Mouse (Mus musculus): Measurements from ENCODE around the gene Cnih3. TPM values are rescaled to one million over a fixed set of nuclear protein-coding genes. Genes with fewer than 3 reads are reported as not detected.

The Cnih3 gene
- polyA plus RNA-seq, 1 experiment from 2014 or later: 0.13 TPM

- Histone ChIP-seq H3K9me3 (replicated peaks; ENCODE audit: low read length) (no peaks in the 10 kb centered on the region), H3K4me3 (replicated peaks; ENCODE audit: low read depth, low read length) (no peak overlapping the region), H3K9ac (ENCODE audit: low read depth, low read length) (no peak overlapping the region), H3K36me3 (ENCODE audit: insufficient read depth, low read length) (no peaks in the 10 kb centered on the region), H3K4me1 (replicated peaks; ENCODE audit: insufficient read depth, low read length) (no peaks in the 10 kb centered on the region), H3K27me3 (ENCODE audit: insufficient read depth, low read length) (no peaks in the 10 kb centered on the region), H3K27ac (no peak overlapping the region), H3K4me2 (ENCODE audit: low read length) (no peak overlapping the region)
- TF ChIP-seq CTCF (IDR thresholded peaks at IDR 0.05; ENCODE audit: low read depth): no peak
- WGBS: 68% methylated on average over 9 of the region's 9 CpGs
- DNase-seq (ENCODE audit: low spot score): no peak
- no peak for ATAC-seq (replicated peaks; ENCODE audit: low FRiP score, low read depth)
These were observed 22.4 kb downstream of the Cnih3 start for GRCm38 (mm10) chr1:181374627-181375374.

- TF ChIP-seq CTCF (IDR thresholded peaks at IDR 0.05; ENCODE audit: low read depth): no peak
- Histone ChIP-seq H3K4me3 (replicated peaks; ENCODE audit: low read depth, low read length) (no peak overlapping the region), H3K27me3 (ENCODE audit: insufficient read depth, low read length) (no peaks in the 10 kb centered on the region), H3K36me3 (ENCODE audit: insufficient read depth, low read length) (no peaks in the 10 kb centered on the region), H3K4me1 (replicated peaks; ENCODE audit: insufficient read depth, low read length) (no peaks in the 10 kb centered on the region), H3K27ac (no peak overlapping the region), H3K9me3 (replicated peaks; ENCODE audit: low read length) (no peaks in the 10 kb centered on the region), H3K9ac (ENCODE audit: low read depth, low read length) (no peak overlapping the region), H3K4me2 (ENCODE audit: low read length) (no peak overlapping the region)
- DNase-seq (ENCODE audit: low spot score) (no peak), ATAC-seq (replicated peaks; ENCODE audit: low FRiP score, low read depth) (no peak)
- 61% methylated on average over 8 of the region's 8 CpGs for WGBS
These were observed 24.0 kb downstream of the Cnih3 start for GRCm38 (mm10) chr1:181376431-181376830.

- Histone ChIP-seq H3K4me3 (replicated peaks; ENCODE audit: low read depth, low read length) (no peak overlapping the region), H3K9me3 (replicated peaks; ENCODE audit: low read length) (no peaks in the 10 kb centered on the region), H3K27ac (no peak overlapping the region), H3K4me2 (ENCODE audit: low read length) (no peak overlapping the region), H3K4me1 (replicated peaks; ENCODE audit: insufficient read depth, low read length) (no peaks in the 10 kb centered on the region), H3K9ac (ENCODE audit: low read depth, low read length) (no peak overlapping the region), H3K36me3 (ENCODE audit: insufficient read depth, low read length) (no peaks in the 10 kb centered on the region), H3K27me3 (ENCODE audit: insufficient read depth, low read length) (no peaks in the 10 kb centered on the region)
- 31% methylated on average over 8 of the region's 8 CpGs for WGBS
- peak; percentile 57 for DNase-seq (ENCODE audit: low spot score)
- peak; percentile 84 for TF ChIP-seq CTCF (IDR thresholded peaks at IDR 0.05; ENCODE audit: low read depth)
- ATAC-seq (replicated peaks; ENCODE audit: low FRiP score, low read depth): no peak
These were observed 27.2 kb downstream of the Cnih3 start for GRCm38 (mm10) chr1:181379664-181380063.

GRCm38 (mm10) chr1:181381410-181382010 is 29.1 kb downstream of the Cnih3 start:
- H3K27ac ChIP-seq: no peak overlapping the region
- H3K4me2 ChIP-seq (ENCODE audit: low read length): no peak overlapping the region
- WGBS: 80% methylated on average over 12 of the region's 12 CpGs
- ATAC-seq (replicated peaks; ENCODE audit: low FRiP score, low read depth): no peak
- no peaks in the 10 kb centered on the region for H3K9me3 ChIP-seq (replicated peaks; ENCODE audit: low read length)
- no peaks in the 10 kb centered on the region for H3K36me3 ChIP-seq (ENCODE audit: insufficient read depth, low read length)
- H3K4me1 ChIP-seq (replicated peaks; ENCODE audit: insufficient read depth, low read length): no peaks in the 10 kb centered on the region
- no peak for DNase-seq (ENCODE audit: low spot score)
- no peak overlapping the region for H3K9ac ChIP-seq (ENCODE audit: low read depth, low read length)
- H3K27me3 ChIP-seq (ENCODE audit: insufficient read depth, low read length): no peaks in the 10 kb centered on the region
- H3K4me3 ChIP-seq (replicated peaks; ENCODE audit: low read depth, low read length): no peak overlapping the region
- no peak for TF ChIP-seq CTCF (IDR thresholded peaks at IDR 0.05; ENCODE audit: low read depth)

GRCm38 (mm10) chr1:181389264-181389663 is 36.8 kb downstream of the Cnih3 start:
- Histone ChIP-seq H3K4me2 (ENCODE audit: low read length) (no peak overlapping the region), H3K27ac (no peak overlapping the region), H3K4me3 (replicated peaks; ENCODE audit: low read depth, low read length) (no peak overlapping the region), H3K9me3 (replicated peaks; ENCODE audit: low read length) (no peaks in the 10 kb centered on the region; the same call in 1 of the 2 replicates), H3K36me3 (ENCODE audit: insufficient read depth, low read length) (no peaks in the 10 kb centered on the region), H3K4me1 (replicated peaks; ENCODE audit: insufficient read depth, low read length) (no peaks in the 10 kb centered on the region), H3K9ac (ENCODE audit: low read depth, low read length) (no peak overlapping the region), H3K27me3 (ENCODE audit: insufficient read depth, low read length) (no peaks in the 10 kb centered on the region)
- TF ChIP-seq CTCF (IDR thresholded peaks at IDR 0.05; ENCODE audit: low read depth): no peak
- 67% methylated on average over 2 of the region's 2 CpGs for WGBS
- DNase-seq (ENCODE audit: low spot score) (no peak), ATAC-seq (replicated peaks; ENCODE audit: low FRiP score, low read depth) (no peak)

GRCm38 (mm10) chr1:181392489-181392888 is 40.1 kb downstream of the Cnih3 start:
- H3K9ac ChIP-seq (ENCODE audit: low read depth, low read length): no peak overlapping the region
- H3K4me3 ChIP-seq (replicated peaks; ENCODE audit: low read depth, low read length): no peak overlapping the region
- no peaks in the 10 kb centered on the region for H3K27me3 ChIP-seq (ENCODE audit: insufficient read depth, low read length)
- H3K4me2 ChIP-seq (ENCODE audit: low read length): no peak overlapping the region
- ATAC-seq (replicated peaks; ENCODE audit: low FRiP score, low read depth): no peak
- no peak for DNase-seq (ENCODE audit: low spot score)
- no peak overlapping the region for H3K27ac ChIP-seq
- no peaks in the 10 kb centered on the region for H3K36me3 ChIP-seq (ENCODE audit: insufficient read depth, low read length)
- H3K9me3 ChIP-seq (replicated peaks; ENCODE audit: low read length): no peaks in the 10 kb centered on the region; the same call in 1 of the 2 replicates
- WGBS: 96% methylated on average over 2 of the region's 2 CpGs
- no peaks in the 10 kb centered on the region for H3K4me1 ChIP-seq (replicated peaks; ENCODE audit: insufficient read depth, low read length)
- no peak for TF ChIP-seq CTCF (IDR thresholded peaks at IDR 0.05; ENCODE audit: low read depth)

All from kidney, postnatal 0 days (tissue).